ENCODE assay signal across 8 mouse cellular contexts in the genomic region with DNA sequence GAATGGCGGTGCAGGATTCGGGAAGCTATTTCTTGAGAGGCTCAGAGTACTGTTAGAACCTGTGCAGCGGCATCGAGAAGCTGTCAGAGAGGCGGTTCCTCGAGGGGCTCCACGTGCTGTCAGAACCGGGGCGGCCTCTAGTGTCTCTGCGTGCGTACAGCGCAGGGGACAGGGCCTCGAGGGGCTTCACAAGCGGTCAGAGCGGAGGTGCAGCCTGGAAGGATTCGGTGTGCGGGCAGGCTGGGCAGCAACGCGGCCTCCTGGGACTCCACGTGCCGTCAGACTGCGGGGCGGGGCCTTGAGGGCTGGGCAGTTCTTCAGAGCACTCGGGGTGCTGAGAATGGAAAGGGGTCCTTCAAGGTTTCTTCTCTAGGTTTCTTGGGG. TPM values are rescaled to one million over a fixed set of nuclear protein-coding genes. Genes with fewer than 3 reads are reported as not detected.
DNase-seq lines count a peak whose midpoint lies in the region; ATAC-seq lines count a peak whose summit lies in the region.
"Had no signal": no experiment of that assay in that cellular context is flagged by ENCODE, and none has a peak within 500 bp of the region (broad histone marks: within the 10 kb centered on the region; RNA-seq: fewer than 3 reads in every experiment).

No protein-coding gene starts in this region.

- 0 out of 2 replicates have a peak, but pooled peaks cover 2% of the 10 kb centered on the region for H3K27me3 ChIP-seq in limb, embryonic 11.5 days (ENCODE audit: control insufficient read depth, insufficient read depth, low read length)
- H3K27me3 ChIP-seq in midbrain, embryonic 16.5 days (ENCODE audit: control insufficient read depth, insufficient read depth, low read depth, low read length) = no peaks in the 10 kb centered on the region

- H3K4me2 ChIP-seq in limb, embryonic 11.5 days (ENCODE audit: low read depth, severe bottlenecking) = peak overlapping the region; percentile 94
- H3K4me2 ChIP-seq in midbrain, embryonic 16.5 days (ENCODE audit: low read length) = peak overlapping the region; percentile 98

- peak; percentile 50 for DNase-seq in right cerebral cortex, postnatal 14 days
- DNase-seq in right cerebral cortex, postnatal 10 days (ENCODE audit: low spot score in 2 of 2) = no peak
- DNase-seq in limb, embryonic 11.5 days (ENCODE audit: low spot score) = no peak
- DNase-seq in thymus, postnatal 36 days = no peak
- no peak for DNase-seq in left cerebral cortex, adult 9 months (ENCODE audit: low spot score in 2 of 2)

- WGBS in limb, embryonic 11.5 days = 0% methylated on average over 23 of the region's 24 CpGs
- WGBS in midbrain, embryonic 16.5 days = under 1% methylated on average over 24 of the region's 24 CpGs

- no peaks in the 10 kb centered on the region; the same call in 1 of the 2 replicates for H3K36me3 ChIP-seq in limb, embryonic 11.5 days (ENCODE audit: control insufficient read depth, insufficient read depth, low read length)
- H3K36me3 ChIP-seq in midbrain, embryonic 16.5 days (ENCODE audit: control insufficient read depth, insufficient read depth, low read length) = no peaks in the 10 kb centered on the region

- peak overlapping the region; percentile 57 for H3K4me3 ChIP-seq in limb, embryonic 11.5 days (ENCODE audit: low read depth, low read length)
- peak overlapping the region; percentile 62 for H3K4me3 ChIP-seq in midbrain, embryonic 16.5 days (ENCODE audit: low read depth, low read length)

- H3K9me3 ChIP-seq in limb, embryonic 11.5 days (ENCODE audit: control insufficient read depth, low read length) = no peaks in the 10 kb centered on the region
- no peaks in the 10 kb centered on the region for H3K9me3 ChIP-seq in midbrain, embryonic 16.5 days (replicated peaks; ENCODE audit: control insufficient read depth, low read length, poor library complexity, severe bottlenecking)

- peak; percentile 60 for ATAC-seq in erythroblast, adult 5-6 weeks (replicated peaks; ENCODE audit: low FRiP score, poor library complexity, severe bottlenecking)
- ATAC-seq in limb, embryonic 11.5 days (ENCODE audit: insufficient number of reproducible peaks, low FRiP score, low TSS enrichment, low read depth) = peak; percentile 80
- peak; percentile 91 for ATAC-seq in midbrain, embryonic 16.5 days

- H3K9ac ChIP-seq in limb, embryonic 11.5 days (ENCODE audit: low read length) = peak overlapping the region; percentile 52
- peak overlapping the region; percentile 63 for H3K9ac ChIP-seq in midbrain, embryonic 16.5 days (ENCODE audit: low read depth, low read length)

- no peak overlapping the region for H3K27ac ChIP-seq in limb, embryonic 11.5 days (replicated peaks; ENCODE audit: low read depth, low read length)
- H3K27ac ChIP-seq in midbrain, embryonic 16.5 days (ENCODE audit: low read length) = no peak overlapping the region

- H3K4me1 ChIP-seq in limb, embryonic 11.5 days (ENCODE audit: control insufficient read depth, insufficient read depth, low read length) = peaks cover 9% of the 10 kb centered on the region
- peaks cover 4% of the 10 kb centered on the region; the same call in 1 of the 2 replicates for H3K4me1 ChIP-seq in midbrain, embryonic 16.5 days (ENCODE audit: control insufficient read depth, insufficient read depth, low read length)

RNA-seq across cellular contexts. Expression of gene Aph1c, which starts 0.6 kb away (rescaled TPM):
- 3.3 and 5.6 TPM in 2 replicates for total RNA-seq in erythroblast, adult 5-6 weeks (2015; ENCODE audit: low replicate concordance)
- 0.84 and 3.2 TPM in 2 replicates for total RNA-seq in erythroblast, adult 5-6 weeks (2017; ENCODE audit: low replicate concordance)
- 1.1 and 3.2 TPM in 2 replicates for polyA plus RNA-seq in limb, embryonic 11.5 days (2014; fragmentation: Nextera tagmentation; extraction: Ambion mirVana)
- polyA plus RNA-seq in midbrain, embryonic 16.5 days (2015; fragmentation: Nextera tagmentation; extraction: Ambion mirVana) = 2.6 and 3.0 TPM in 2 replicates

RNA-seq across cellular contexts. Expression of gene Gm10647, which starts 38.2 kb away (rescaled TPM):
- total RNA-seq in erythroblast, adult 5-6 weeks (2015; ENCODE audit: low replicate concordance) = not detected in 2 replicates
- 0.42 and 0.68 TPM in 2 replicates for total RNA-seq in erythroblast, adult 5-6 weeks (2017; ENCODE audit: low replicate concordance)
- 0.13 and 0.28 TPM in 2 replicates for polyA plus RNA-seq in limb, embryonic 11.5 days (2014; fragmentation: Nextera tagmentation; extraction: Ambion mirVana)
- 0.52 and 0.54 TPM in 2 replicates for polyA plus RNA-seq in midbrain, embryonic 16.5 days (2015; fragmentation: Nextera tagmentation; extraction: Ambion mirVana)
- total RNA-seq: hematopoietic stem cell, adult 5-6 weeks had no signal

RNA-seq across cellular contexts. Expression of gene Aph1b, which starts 39.8 kb away (rescaled TPM):
- total RNA-seq in erythroblast, adult 5-6 weeks (2015; ENCODE audit: low replicate concordance) = 3.6 and 4.6 TPM in 2 replicates
- total RNA-seq in erythroblast, adult 5-6 weeks (2017; ENCODE audit: low replicate concordance) = 1.2 and 2.2 TPM in 2 replicates
- polyA plus RNA-seq in limb, embryonic 11.5 days (2014; fragmentation: Nextera tagmentation; extraction: Ambion mirVana) = 13.5 and 13.6 TPM in 2 replicates
- 21.5 and 23.8 TPM in 2 replicates for polyA plus RNA-seq in midbrain, embryonic 16.5 days (2015; fragmentation: Nextera tagmentation; extraction: Ambion mirVana)
